Mouse (Mus musculus) ES-Bruce4 (cell line): Measurements from ENCODE around the gene Fblim1. TPM values are rescaled to one million over a fixed set of nuclear protein-coding genes. Genes with fewer than 3 reads are reported as not detected.
A peak's percentile ranks its signal among the peaks of the same experiment; 100 is the strongest.

Experiments
- H3K27ac ChIP-seq: 2 replicates; pipeline ENCODE4 v1.5.1; 2012; ENCODE audit warnings: low read length, inconsistent platforms; ENCODE audit not compliant: insufficient read depth
- H3K27me3 ChIP-seq: 2 replicates; pipeline ENCODE4 v1.6.1; 2012; ENCODE audit warnings: mild to moderate bottlenecking, low read length, inconsistent platforms; ENCODE audit not compliant: control insufficient read depth, poor library complexity, insufficient read depth, severe bottlenecking
- H3K36me3 ChIP-seq: 2 replicates; pipeline ENCODE4 v1.6.1; 2012; ENCODE audit warnings: inconsistent platforms, mild to moderate bottlenecking, low read length, moderate library complexity; ENCODE audit not compliant: control insufficient read depth, poor library complexity, insufficient read depth, severe bottlenecking
- H3K4me1 ChIP-seq: one replicate; pipeline ENCODE4 v1.8.1; 2011; ENCODE audit warnings: low read length; ENCODE audit not compliant: control insufficient read depth, insufficient read depth
- H3K4me3 ChIP-seq: 2 replicates; pipeline ENCODE4 v1.5.1; 2011; ENCODE audit warnings: low read depth, mild to moderate bottlenecking, low read length
- H3K9ac ChIP-seq: 2 replicates; pipeline ENCODE4 v1.6.1; 2012; ENCODE audit warnings: low read depth, mild to moderate bottlenecking, inconsistent platforms; ENCODE audit not compliant: poor library complexity, severe bottlenecking
- H3K9me3 ChIP-seq: replicated peaks from 2 replicates; pipeline ENCODE4 v1.6.1; 2012; ENCODE audit warnings: mild to moderate bottlenecking, low read length, inconsistent platforms; ENCODE audit not compliant: control insufficient read depth, poor library complexity, insufficient read depth, severe bottlenecking
- CTCF ChIP-seq: IDR thresholded peaks from one replicate; pipeline ENCODE4 v1.8.1; 2011; ENCODE audit warnings: low read depth, low read length
- EP300 ChIP-seq: IDR thresholded peaks from 2 replicates; pipeline ENCODE4 v1.6.1; 2011; ENCODE audit warnings: low read depth, low read length; ENCODE audit not compliant: insufficient read depth
- POLR2A ChIP-seq: IDR thresholded peaks from one replicate; pipeline ENCODE4 v1.8.1; 2011; ENCODE audit warnings: low read length; ENCODE audit not compliant: insufficient read depth
- polyA plus RNA-seq: library from polyadenylated mRNA; stranded (reverse); fragments of >200 nt; gene quantifications from 2 replicates; pipeline ENCODE4 v1.2.4, GENCODE M21; 2011; ENCODE audit warnings: low read depth; ENCODE audit not compliant: missing spikeins, insufficient read depth, insufficient read length

Fblim1 gene
- polyA plus RNA-seq, 1 experiment: 73.8 TPM

- no peaks in the 10 kb centered on the region for H3K36me3 ChIP-seq
Observed at GRCm38 (mm10) chr4:141641353-141641771, 35.5 kb upstream of the Fblim1 start.

GRCm38 (mm10) chr4:141639474-141639873 lies 33.6 kb upstream of the Fblim1 start:
- no peaks in the 10 kb centered on the region for H3K4me1 ChIP-seq
- H3K36me3 ChIP-seq: no peaks in the 10 kb centered on the region
- H3K9me3 ChIP-seq: no peaks in the 10 kb centered on the region

More at GRCm38 (mm10) chr4:141641353-141641771, 35.5 kb upstream of the Fblim1 start:
- no peak overlapping the region for H3K4me3 ChIP-seq
- H3K4me1 ChIP-seq: no peaks in the 10 kb centered on the region
- no peaks in the 10 kb centered on the region for H3K27me3 ChIP-seq
- no peaks in the 10 kb centered on the region for H3K9me3 ChIP-seq
- TF ChIP-seq EP300 (no peak), POLR2A (no peak), CTCF (no peak)
- H3K9ac ChIP-seq: no peak overlapping the region
- H3K27ac ChIP-seq: no peak overlapping the region

GRCm38 (mm10) chr4:141636693-141637092 lies 30.8 kb upstream of the Fblim1 start:
- no peak for TF ChIP-seq EP300
- no peak for TF ChIP-seq POLR2A
- TF ChIP-seq CTCF: no peak
- Histone ChIP-seq H3K4me3 (no peak overlapping the region), H3K9ac (no peak overlapping the region), H3K36me3 (no peaks in the 10 kb centered on the region), H3K9me3 (no peaks in the 10 kb centered on the region), H3K4me1 (no peaks in the 10 kb centered on the region), H3K27ac (no peak overlapping the region), H3K27me3 (no peaks in the 10 kb centered on the region)

More at GRCm38 (mm10) chr4:141639474-141639873, 33.6 kb upstream of the Fblim1 start:
- H3K27me3 ChIP-seq: no peaks in the 10 kb centered on the region
- no peak overlapping the region for H3K27ac ChIP-seq
- H3K4me3 ChIP-seq: no peak overlapping the region
- no peak overlapping the region for H3K9ac ChIP-seq
- TF ChIP-seq EP300 (no peak), CTCF (peak; percentile 5)

GRCm38 (mm10) chr4:141635991-141636390 lies 30.1 kb upstream of the Fblim1 start:
- no peaks in the 10 kb centered on the region for H3K4me1 ChIP-seq
- no peaks in the 10 kb centered on the region for H3K27me3 ChIP-seq
- H3K9me3 ChIP-seq: no peaks in the 10 kb centered on the region
- no peaks in the 10 kb centered on the region for H3K36me3 ChIP-seq
- no peak overlapping the region for H3K9ac ChIP-seq
- no peak for TF ChIP-seq POLR2A
- no peak for TF ChIP-seq EP300
- no peak for TF ChIP-seq CTCF
- H3K4me3 ChIP-seq: no peak overlapping the region
- H3K27ac ChIP-seq: no peak overlapping the region

GRCm38 (mm10) chr4:141632111-141632873 lies 26.4 kb upstream of the Fblim1 start:
- no peaks in the 10 kb centered on the region for H3K27me3 ChIP-seq
- no peak overlapping the region for H3K9ac ChIP-seq
- TF ChIP-seq POLR2A (no peak), CTCF (no peak), EP300 (no peak)
- H3K36me3 ChIP-seq: no peaks in the 10 kb centered on the region
- no peaks in the 10 kb centered on the region for H3K4me1 ChIP-seq
- no peaks in the 10 kb centered on the region for H3K9me3 ChIP-seq
- no peak overlapping the region for H3K27ac ChIP-seq
- H3K4me3 ChIP-seq: no peak overlapping the region

- H3K27ac ChIP-seq: no peak overlapping the region
- TF ChIP-seq EP300: no peak
- no peak for TF ChIP-seq CTCF
- TF ChIP-seq POLR2A: no peak
- H3K9me3 ChIP-seq: no peaks in the 10 kb centered on the region
- H3K36me3 ChIP-seq: no peaks in the 10 kb centered on the region
- H3K4me3 ChIP-seq: no peak overlapping the region
- H3K27me3 ChIP-seq: no peaks in the 10 kb centered on the region
- no peak overlapping the region for H3K9ac ChIP-seq
- no peaks in the 10 kb centered on the region for H3K4me1 ChIP-seq
Observed at GRCm38 (mm10) chr4:141631250-141631649, 25.4 kb upstream of the Fblim1 start.
